Mouse (Mus musculus) urinary bladder, postnatal 36 days (tissue): ENCODE data around the gene Atg4d.
"Not testable (repeated sequence)": the region's sequence is repeated elsewhere in the genome, so short reads cannot be mapped to it uniquely, and the experiment has no call there.

Source experiments
- DNase-seq, 2 experiments: peaks; one replicate each; pipeline ENCODE4 v3.0.0; 2022; ENCODE audit warnings: low spot score in 2 of 2, mixed read lengths in 1 of 2

The Atg4d gene

GRCm38 (mm10) chr9:21273520-21274228 is 8.6 kb downstream of the Atg4d start:
- DNase-seq: no peak

- DNase-seq: no peak
Observed at GRCm38 (mm10) chr9:21274336-21274735, 9.2 kb downstream of the Atg4d start.

- DNase-seq: no peak
Observed at GRCm38 (mm10) chr9:21275013-21275710, 10.1 kb downstream of the Atg4d start.

- DNase-seq: no peak
Observed at GRCm38 (mm10) chr9:21275727-21276126, 10.6 kb downstream of the Atg4d start.

- DNase-seq: no peak
Observed at GRCm38 (mm10) chr9:21276307-21276706, 11.2 kb downstream of the Atg4d start.

GRCm38 (mm10) chr9:21277776-21278175 is 12.7 kb downstream of the Atg4d start:
- DNase-seq: peak in 1 of 2 experiments; percentile 57

- DNase-seq: no peak
Observed at GRCm38 (mm10) chr9:21283591-21283990, 18.5 kb downstream of the Atg4d start.

GRCm38 (mm10) chr9:21283994-21284393 is 18.9 kb downstream of the Atg4d start:
- DNase-seq: no peak

- DNase-seq: no peak
Observed at GRCm38 (mm10) chr9:21286753-21287152, 21.7 kb downstream of the Atg4d start.

- DNase-seq: peak; percentile 97 to 98
Observed at GRCm38 (mm10) chr9:21287571-21288402, 22.7 kb downstream of the Atg4d start, which contains the start of gene Kri1. TSS of gene Kri1 (minus strand) at chr9:21287969.

- DNase-seq: no peak
Observed at GRCm38 (mm10) chr9:21288404-21289336, 23.6 kb downstream of the Atg4d start.

GRCm38 (mm10) chr9:21289337-21289671 is 24.2 kb downstream of the Atg4d start:
- DNase-seq: no peak

- DNase-seq: peak in 1 of 2 experiments; percentile 40
Observed at GRCm38 (mm10) chr9:21290589-21290988, 25.5 kb downstream of the Atg4d start.

GRCm38 (mm10) chr9:21291022-21291787 is 26.1 kb downstream of the Atg4d start, which contains the start of gene Cdkn2d:
TSS of gene Cdkn2d (minus strand) at chr9:21291407.
- peak; percentile 100 for DNase-seq

GRCm38 (mm10) chr9:21291868-21292267 is 26.8 kb downstream of the Atg4d start:
- not testable (repeated sequence) for DNase-seq

- no peak for DNase-seq
Observed at GRCm38 (mm10) chr9:21292271-21292670, 27.2 kb downstream of the Atg4d start.

- DNase-seq: no peak
Observed at GRCm38 (mm10) chr9:21299014-21299413, 33.9 kb downstream of the Atg4d start.

- no peak for DNase-seq
Observed at GRCm38 (mm10) chr9:21305065-21305464, 40.0 kb downstream of the Atg4d start.

GRCm38 (mm10) chr9:21309150-21309741 is 44.2 kb downstream of the Atg4d start:
- DNase-seq: no peak

- DNase-seq: no peak
Observed at GRCm38 (mm10) chr9:21311695-21312094, 46.6 kb downstream of the Atg4d start.
